Mouse (Mus musculus): ENCODE measurements around the gene Nudt11. TPM values are rescaled to one million over a fixed set of nuclear protein-coding genes. Genes with fewer than 3 reads are reported as not detected.

Nudt11 gene
- 3.9 TPM for polyA plus RNA-seq (2014; fragmentation: Illumina TruSeq; extraction: RNeasy Lipid Tissue Mini Kit (QIAGEN cat#74804); ENCODE audit: low read depth, low replicate concordance)

GRCm38 (mm10) chrX:6047066-6047935 lies at the start of gene Nudt11:
Gene Nudt11 (plus strand): TSS chrX:6047453.

DNA sequence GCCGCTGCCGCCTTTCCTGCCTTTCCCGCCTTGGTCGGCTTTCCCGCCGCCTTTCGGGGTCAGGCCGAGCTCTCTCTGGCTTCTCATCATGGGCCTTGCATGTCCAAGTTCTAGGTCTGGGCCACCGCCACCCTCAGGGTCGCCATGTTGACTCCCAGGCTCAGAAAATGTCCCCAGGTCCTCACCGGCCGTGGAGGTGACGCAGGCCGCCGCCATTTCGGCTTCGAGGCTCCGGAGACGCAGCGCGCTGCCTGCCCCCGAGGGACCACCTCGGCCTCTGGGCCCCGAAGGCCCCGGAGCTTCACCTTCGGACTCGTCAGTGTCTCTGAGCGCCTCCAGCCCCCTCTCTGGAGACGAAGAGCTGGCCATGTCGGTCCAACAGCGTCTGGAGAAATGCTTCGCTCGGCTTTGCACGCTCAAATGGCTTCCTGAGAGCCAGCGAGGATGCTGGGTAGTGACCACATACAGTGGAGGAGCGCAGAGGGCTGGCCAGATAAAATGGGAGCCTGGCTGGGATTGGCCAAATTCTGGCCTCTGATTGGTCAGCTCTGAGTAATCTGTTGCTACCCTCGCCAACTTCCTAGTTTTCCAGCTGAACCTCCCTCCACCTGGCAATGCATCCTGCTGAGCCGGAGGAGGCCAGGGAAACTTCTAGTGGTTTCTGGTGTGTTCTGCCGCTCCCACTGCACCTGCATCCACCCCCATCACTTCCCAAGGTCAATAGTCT lies 35.9 kb downstream of the Nudt11 start, which contains the start of gene AU022751:
AU022751 (minus strand) TSS at position 466 of the 727 bp plus-strand sequence.

Other genes starting within 250 kb of the Nudt11 start
- gene AU022751, start 36.0 kb downstream of the Nudt11 start, polyA plus RNA-seq (2014; fragmentation: Illumina TruSeq; extraction: RNeasy Lipid Tissue Mini Kit (QIAGEN cat#74804); ENCODE audit: low read depth, low replicate concordance): 0.73 TPM
- gene Nudt10, start 125.6 kb downstream of the Nudt11 start, polyA plus RNA-seq (2014; fragmentation: Illumina TruSeq; extraction: RNeasy Lipid Tissue Mini Kit (QIAGEN cat#74804); ENCODE audit: low read depth, low replicate concordance): 4.7 TPM

All from testis, adult 10 weeks (tissue).